Mouse (Mus musculus): ENCODE results near the gene Xlr4a.

- TF ChIP-seq CTCF (conservative IDR thresholded peaks at IDR 0.05; ENCODE audit: low read length) = peak; percentile 44
- TF ChIP-seq NANOG (IDR thresholded peaks at IDR 0.05; ENCODE audit: borderline replicate concordance, low read length) = no peak
- no peak for TF ChIP-seq POU5F1 (IDR thresholded peaks at IDR 0.05; ENCODE audit: borderline replicate concordance, low read length)
Observed at GRCm38 (mm10) chrX:73053860-73054563, 28.3 kb downstream of the Xlr4a start.
